Mouse (Mus musculus): Measurements from ENCODE around the gene Slc24a5. TPM values are rescaled to one million over a fixed set of nuclear protein-coding genes. Genes with fewer than 3 reads are reported as not detected.

The Slc24a5 gene
- polyA plus RNA-seq, 1 experiment from 2014 or later: 7.0 TPM

DNA sequence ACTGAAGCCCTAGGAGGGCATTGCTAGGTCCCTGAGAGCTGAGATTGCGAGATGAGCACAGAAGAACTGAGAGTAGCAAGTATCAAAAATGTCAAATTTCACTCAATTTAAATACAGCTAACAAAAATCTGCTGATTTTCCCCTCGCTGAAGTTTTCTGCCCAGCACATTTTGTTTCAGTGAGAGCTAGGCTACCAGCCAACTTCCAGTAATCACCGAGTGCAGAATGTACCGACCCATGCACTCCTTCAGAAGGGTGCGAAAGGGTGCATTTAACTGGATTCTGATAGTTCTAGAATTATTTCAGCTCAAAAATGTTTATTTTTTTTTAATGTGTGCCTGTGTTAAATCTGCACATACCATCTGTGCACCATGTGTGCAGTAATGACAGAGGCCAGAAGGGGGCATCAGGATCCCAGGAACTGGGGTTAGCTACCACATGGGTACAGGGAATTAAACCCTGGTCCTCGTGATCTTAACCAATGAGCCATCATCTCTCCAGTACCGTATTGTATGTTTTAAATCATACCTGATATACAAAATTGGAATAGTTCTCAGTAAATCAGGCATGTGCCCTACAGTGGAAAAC lies 12.5 kb upstream of the Slc24a5 start:
- Histone ChIP-seq H3K4me2 (ENCODE audit: low read depth) (no peak overlapping the region), H3K9me3 (ENCODE audit: control insufficient read depth, low read length) (no peaks in the 10 kb centered on the region), H3K36me3 (ENCODE audit: control insufficient read depth, insufficient read depth, low read length) (no peaks in the 10 kb centered on the region), H3K27me3 (ENCODE audit: control insufficient read depth, insufficient read depth, low read length) (no peaks in the 10 kb centered on the region), H3K9ac (ENCODE audit: low read length) (no peak overlapping the region), H3K4me3 (ENCODE audit: low read depth, low read length) (no peak overlapping the region), H3K27ac (ENCODE audit: low read depth, low read length) (no peak overlapping the region), H3K4me1 (ENCODE audit: control insufficient read depth, insufficient read depth, low read length) (no peaks in the 10 kb centered on the region)
- DNase-seq (ENCODE audit: low spot score) (no peak), ATAC-seq (ENCODE audit: insufficient read depth, low FRiP score, low TSS enrichment) (no peak)
- 91% methylated on average over 7 of the region's 7 CpGs for WGBS

DNA sequence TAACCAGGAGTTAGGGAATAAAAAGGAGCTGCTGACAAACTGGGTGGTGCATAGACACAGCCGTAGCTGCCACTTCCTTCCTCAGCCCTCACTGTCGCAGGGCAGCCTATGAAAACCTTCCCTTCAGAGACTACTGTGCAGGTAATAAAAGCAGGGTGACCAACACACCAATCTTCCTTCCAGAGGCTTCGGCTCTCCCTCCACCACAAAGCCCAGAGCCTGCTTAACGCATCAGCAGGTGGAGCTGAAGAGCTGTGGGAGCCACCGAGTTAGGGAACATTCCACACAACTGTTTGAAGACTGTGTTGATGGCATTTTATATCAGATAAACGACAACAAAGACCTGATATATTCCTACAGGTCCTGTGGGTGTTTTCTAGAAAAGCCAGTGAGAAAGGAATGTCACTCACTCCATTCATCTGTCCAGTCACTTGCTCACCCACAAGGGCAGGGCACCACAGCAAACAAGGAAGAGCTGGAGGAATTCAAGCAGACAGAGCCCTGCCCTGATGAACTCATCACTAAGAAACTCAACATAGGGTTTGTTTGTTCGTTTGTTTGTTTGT lies 10.6 kb upstream of the Slc24a5 start:
- no peak overlapping the region for H3K4me2 ChIP-seq (ENCODE audit: low read depth)
- no peaks in the 10 kb centered on the region for H3K9me3 ChIP-seq (ENCODE audit: control insufficient read depth, low read length)
- ATAC-seq (ENCODE audit: insufficient read depth, low FRiP score, low TSS enrichment) (no peak), DNase-seq (ENCODE audit: low spot score) (no peak)
- no peak overlapping the region for H3K27ac ChIP-seq (ENCODE audit: low read depth, low read length)
- WGBS: 42% methylated on average over 7 of the region's 7 CpGs
- H3K9ac ChIP-seq (ENCODE audit: low read length): no peak overlapping the region
- no peak overlapping the region for H3K4me3 ChIP-seq (ENCODE audit: low read depth, low read length)
- H3K27me3 ChIP-seq (ENCODE audit: control insufficient read depth, insufficient read depth, low read length): no peaks in the 10 kb centered on the region
- no peaks in the 10 kb centered on the region for H3K36me3 ChIP-seq (ENCODE audit: control insufficient read depth, insufficient read depth, low read length)
- H3K4me1 ChIP-seq (ENCODE audit: control insufficient read depth, insufficient read depth, low read length): no peaks in the 10 kb centered on the region

GRCm38 (mm10) chr2:125061451-125061850 lies 6.5 kb upstream of the Slc24a5 start:
- Histone ChIP-seq H3K27ac (ENCODE audit: low read depth, low read length) (no peak overlapping the region), H3K9me3 (ENCODE audit: control insufficient read depth, low read length) (no peaks in the 10 kb centered on the region), H3K9ac (ENCODE audit: low read length) (no peak overlapping the region), H3K4me1 (ENCODE audit: control insufficient read depth, insufficient read depth, low read length) (no peaks in the 10 kb centered on the region), H3K27me3 (ENCODE audit: control insufficient read depth, insufficient read depth, low read length) (no peaks in the 10 kb centered on the region), H3K36me3 (ENCODE audit: control insufficient read depth, insufficient read depth, low read length) (no peaks in the 10 kb centered on the region), H3K4me3 (ENCODE audit: low read depth, low read length) (no peak overlapping the region), H3K4me2 (ENCODE audit: low read depth) (no peak overlapping the region)
- WGBS: 92% methylated on average over 7 of the region's 7 CpGs
- ATAC-seq (ENCODE audit: insufficient read depth, low FRiP score, low TSS enrichment) (no peak), DNase-seq (ENCODE audit: low spot score) (no peak)

DNA sequence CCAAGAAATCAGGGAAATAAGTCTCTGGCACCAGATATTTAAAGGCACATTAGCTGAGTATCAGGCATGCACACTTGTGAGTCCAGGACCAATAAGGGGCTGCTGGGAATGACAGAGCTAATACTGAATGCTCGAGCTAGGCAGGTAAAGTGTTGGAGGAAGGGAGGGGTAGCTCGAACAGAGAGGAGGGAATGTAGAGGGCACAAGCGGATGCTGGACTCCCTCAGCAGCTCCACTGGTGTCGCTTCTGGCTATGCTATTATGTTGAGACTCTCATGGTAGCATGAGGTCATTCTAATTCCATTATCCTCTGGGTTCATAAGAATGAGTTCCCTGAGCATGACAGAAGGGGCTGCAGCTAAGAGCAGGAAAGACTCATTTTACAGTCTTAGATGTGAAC lies 5.0 kb upstream of the Slc24a5 start:
- Histone ChIP-seq H3K4me1 (ENCODE audit: control insufficient read depth, insufficient read depth, low read length) (no peaks in the 10 kb centered on the region), H3K4me2 (ENCODE audit: low read depth) (no peak overlapping the region), H3K4me3 (ENCODE audit: low read depth, low read length) (no peak overlapping the region), H3K36me3 (ENCODE audit: control insufficient read depth, insufficient read depth, low read length) (no peaks in the 10 kb centered on the region), H3K9me3 (ENCODE audit: control insufficient read depth, low read length) (no peaks in the 10 kb centered on the region), H3K27me3 (ENCODE audit: control insufficient read depth, insufficient read depth, low read length) (no peaks in the 10 kb centered on the region), H3K27ac (ENCODE audit: low read depth, low read length) (no peak overlapping the region), H3K9ac (ENCODE audit: low read length) (no peak overlapping the region)
- ATAC-seq (ENCODE audit: insufficient read depth, low FRiP score, low TSS enrichment) (no peak), DNase-seq (ENCODE audit: low spot score) (no peak)
- WGBS: 67% methylated on average over 4 of the region's 4 CpGs

DNA sequence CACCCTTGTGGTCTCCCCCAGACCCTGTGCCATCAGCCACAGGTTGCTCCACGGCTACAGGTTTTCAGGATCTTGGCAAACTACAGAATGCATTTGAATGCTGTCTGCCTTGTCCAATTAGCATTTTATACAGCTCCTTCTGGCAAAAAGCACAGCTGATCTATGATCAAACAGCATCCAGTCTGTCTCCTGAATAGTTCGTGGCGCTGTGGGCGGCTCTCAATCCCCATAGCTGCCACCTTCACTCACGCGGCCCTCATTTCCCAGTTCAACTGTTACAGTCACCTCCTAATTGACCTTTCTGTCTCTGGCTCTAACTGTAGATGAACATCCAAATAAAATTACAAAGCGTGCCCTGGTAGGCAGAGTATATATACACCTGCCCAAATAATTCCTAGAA lies 551 bp upstream of the Slc24a5 start:
- Histone ChIP-seq H3K4me1 (ENCODE audit: control insufficient read depth, insufficient read depth, low read length) (no peaks in the 10 kb centered on the region), H3K4me2 (ENCODE audit: low read depth) (no peak overlapping the region), H3K27me3 (ENCODE audit: control insufficient read depth, insufficient read depth, low read length) (no peaks in the 10 kb centered on the region), H3K27ac (ENCODE audit: low read depth, low read length) (no peak overlapping the region), H3K9ac (ENCODE audit: low read length) (no peak overlapping the region), H3K4me3 (ENCODE audit: low read depth, low read length) (no peak overlapping the region), H3K36me3 (ENCODE audit: control insufficient read depth, insufficient read depth, low read length) (no peaks in the 10 kb centered on the region), H3K9me3 (ENCODE audit: control insufficient read depth, low read length) (no peaks in the 10 kb centered on the region)
- ATAC-seq (ENCODE audit: insufficient read depth, low FRiP score, low TSS enrichment): 0 out of 2 replicates have a peak, but pooled peaks have one; percentile 6
- DNase-seq (ENCODE audit: low spot score): no peak
- WGBS: 89% methylated on average over 7 of the region's 7 CpGs

GRCm38 (mm10) chr2:125068696-125069095 lies 772 bp downstream of the Slc24a5 start:
- Histone ChIP-seq H3K36me3 (ENCODE audit: control insufficient read depth, insufficient read depth, low read length) (no peaks in the 10 kb centered on the region), H3K9me3 (ENCODE audit: control insufficient read depth, low read length) (no peaks in the 10 kb centered on the region), H3K9ac (ENCODE audit: low read length) (no peak overlapping the region), H3K27ac (ENCODE audit: low read depth, low read length) (no peak overlapping the region), H3K4me3 (ENCODE audit: low read depth, low read length) (no peak overlapping the region), H3K4me2 (ENCODE audit: low read depth) (no peak overlapping the region), H3K27me3 (ENCODE audit: control insufficient read depth, insufficient read depth, low read length) (no peaks in the 10 kb centered on the region), H3K4me1 (ENCODE audit: control insufficient read depth, insufficient read depth, low read length) (no peaks in the 10 kb centered on the region)
- WGBS: 92% methylated on average over 12 of the region's 12 CpGs
- ATAC-seq (ENCODE audit: insufficient read depth, low FRiP score, low TSS enrichment) (no peak), DNase-seq (ENCODE audit: low spot score) (no peak)

- Histone ChIP-seq H3K4me2 (ENCODE audit: low read depth) (no peak overlapping the region), H3K4me1 (ENCODE audit: control insufficient read depth, insufficient read depth, low read length) (no peaks in the 10 kb centered on the region), H3K36me3 (ENCODE audit: control insufficient read depth, insufficient read depth, low read length) (no peaks in the 10 kb centered on the region), H3K27ac (ENCODE audit: low read depth, low read length) (no peak overlapping the region), H3K9me3 (ENCODE audit: control insufficient read depth, low read length) (no peaks in the 10 kb centered on the region), H3K4me3 (ENCODE audit: low read depth, low read length) (no peak overlapping the region), H3K9ac (ENCODE audit: low read length) (no peak overlapping the region), H3K27me3 (ENCODE audit: control insufficient read depth, insufficient read depth, low read length) (no peaks in the 10 kb centered on the region)
- ATAC-seq (ENCODE audit: insufficient read depth, low FRiP score, low TSS enrichment): no peak
- DNase-seq (ENCODE audit: low spot score): no peak
- 86% methylated on average over 3 of the region's 3 CpGs for WGBS
These were observed 5.3 kb downstream of the Slc24a5 start for GRCm38 (mm10) chr2:125073056-125073780.

DNA sequence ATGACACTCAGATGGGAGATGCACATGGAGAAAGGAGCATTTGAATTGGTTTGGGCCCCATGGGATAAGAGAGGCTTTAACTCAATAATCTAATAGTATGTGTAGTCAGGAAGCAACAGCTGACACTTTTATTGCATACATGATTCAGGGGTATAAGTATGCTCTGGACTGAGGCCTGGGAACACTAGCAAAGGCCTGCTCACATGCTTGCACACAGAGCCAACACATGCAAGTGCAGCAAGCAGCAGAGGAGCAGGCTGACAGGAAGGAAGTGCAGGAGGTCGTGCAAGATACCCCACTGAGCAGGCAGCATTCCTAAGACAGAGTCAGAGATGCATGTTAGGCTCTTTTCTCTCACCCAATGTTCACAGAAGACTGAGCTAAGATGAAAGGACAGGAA lies 16.0 kb downstream of the Slc24a5 start:
- Histone ChIP-seq H3K4me3 (ENCODE audit: low read depth, low read length) (no peak overlapping the region), H3K4me1 (ENCODE audit: control insufficient read depth, insufficient read depth, low read length) (no peaks in the 10 kb centered on the region), H3K27me3 (ENCODE audit: control insufficient read depth, insufficient read depth, low read length) (no peaks in the 10 kb centered on the region), H3K27ac (ENCODE audit: low read depth, low read length) (no peak overlapping the region), H3K9ac (ENCODE audit: low read length) (no peak overlapping the region), H3K4me2 (ENCODE audit: low read depth) (no peak overlapping the region), H3K9me3 (ENCODE audit: control insufficient read depth, low read length) (no peaks in the 10 kb centered on the region), H3K36me3 (ENCODE audit: control insufficient read depth, insufficient read depth, low read length) (no peaks in the 10 kb centered on the region)
- ATAC-seq (ENCODE audit: insufficient read depth, low FRiP score, low TSS enrichment): 0 out of 2 replicates have a peak, but pooled peaks have one; percentile 20
- WGBS: 14% methylated on average over 1 of the region's 1 CpGs
- peak; percentile 26 for DNase-seq (ENCODE audit: low spot score)

- H3K27me3 ChIP-seq (ENCODE audit: control insufficient read depth, insufficient read depth, low read length): no peaks in the 10 kb centered on the region
- H3K4me1 ChIP-seq (ENCODE audit: control insufficient read depth, insufficient read depth, low read length): no peaks in the 10 kb centered on the region
- H3K27ac ChIP-seq (ENCODE audit: low read depth, low read length): no peak overlapping the region
- H3K9me3 ChIP-seq (ENCODE audit: control insufficient read depth, low read length): no peaks in the 10 kb centered on the region
- WGBS: 93% methylated on average over 7 of the region's 7 CpGs
- H3K9ac ChIP-seq (ENCODE audit: low read length): no peak overlapping the region
- H3K4me2 ChIP-seq (ENCODE audit: low read depth): no peak overlapping the region
- no peaks in the 10 kb centered on the region; the same call in 1 of the 2 replicates for H3K36me3 ChIP-seq (ENCODE audit: control insufficient read depth, insufficient read depth, low read length)
- ATAC-seq (ENCODE audit: insufficient read depth, low FRiP score, low TSS enrichment) (no peak), DNase-seq (ENCODE audit: low spot score) (no peak)
- H3K4me3 ChIP-seq (ENCODE audit: low read depth, low read length): no peak overlapping the region
These were observed 20.8 kb downstream of the Slc24a5 start for GRCm38 (mm10) chr2:125088757-125089156.

All from neural tube, embryonic 11.5 days (tissue).